Mouse (Mus musculus) ES-Bruce4 (cell line): ENCODE measurements around the gene Srebf1.

Experiments
- CTCF ChIP-seq: IDR thresholded peaks from one replicate; pipeline ENCODE4 v1.8.1; 2011; ENCODE audit warnings: low read depth, low read length
- POLR2A ChIP-seq: IDR thresholded peaks from one replicate; pipeline ENCODE4 v1.8.1; 2011; ENCODE audit warnings: low read length; ENCODE audit not compliant: insufficient read depth

- no peak for TF ChIP-seq POLR2A
- TF ChIP-seq CTCF: no peak
Observed at GRCm38 (mm10) chr11:60161146-60161874, 61.1 kb downstream of the Srebf1 start.
